Mouse (Mus musculus): Measurements from ENCODE around the gene Abhd12b. TPM values are rescaled to one million over a fixed set of nuclear protein-coding genes. Genes with fewer than 3 reads are reported as not detected.

Gene Abhd12b
- polyA plus RNA-seq (2012; ENCODE audit: low replicate concordance): not detected in 2 replicates

GRCm38 (mm10) chr12:70153842-70154241 lies at the start of gene Abhd12b:
Gene Abhd12b (plus strand): TSS chr12:70154142.

GRCm38 (mm10) chr12:70113351-70113750 lies 40.6 kb upstream of the Abhd12b start, which contains the start of gene Nin:
Gene Nin (minus strand): TSS chr12:70113717.

GRCm38 (mm10) chr12:70231294-70231693 lies 77.4 kb downstream of the Abhd12b start, which contains the start of gene Pygl:
Gene Pygl (minus strand): TSS chr12:70231488.

Other genes starting within 250 kb of the Abhd12b start
- 17.0 and 32.1 TPM in 2 replicates for gene Sav1, start 167.1 kb upstream of the Abhd12b start, polyA plus RNA-seq (2012; ENCODE audit: low replicate concordance)
- 10.7 and 14.8 TPM in 2 replicates for gene Nin, start 40.4 kb upstream of the Abhd12b start, polyA plus RNA-seq (2012; ENCODE audit: low replicate concordance)
- gene Pygl, start 77.3 kb downstream of the Abhd12b start, polyA plus RNA-seq (2012; ENCODE audit: low replicate concordance): 2.0 and 3.6 TPM in 2 replicates
- 0.15 TPM in 1 of 2 replicates, not detected in the other for gene Trim9, start 193.5 kb downstream of the Abhd12b start, polyA plus RNA-seq (2012; ENCODE audit: low replicate concordance)

Measured in leukemia stem cell, adult 10-12 weeks (primary cell).